Mouse (Mus musculus) myocyte (in vitro differentiated cells): ENCODE results near the gene Plin1. TPM values are rescaled to one million over a fixed set of nuclear protein-coding genes. Genes with fewer than 3 reads are reported as not detected.

ENCODE experiments used
- H3K27me3 ChIP-seq: one replicate; pipeline ENCODE4 v1.6.1; 2011; ENCODE audit not compliant: control insufficient read depth, insufficient read depth, insufficient read length
- H3K36me3 ChIP-seq: one replicate; pipeline ENCODE4 v1.6.1; 2011; ENCODE audit not compliant: control insufficient read depth, insufficient read depth
- H3K4me2 ChIP-seq: one replicate; pipeline ENCODE4 v1.6.1; 2011; ENCODE audit warnings: low read depth, control low read depth
- H3K4me3 ChIP-seq: one replicate; pipeline ENCODE4 v1.5.1; 2011; ENCODE audit warnings: mild to moderate bottlenecking, control low read depth, moderate library complexity
- H3K79me2 ChIP-seq: one replicate; pipeline ENCODE4 v1.6.1; 2011; ENCODE audit not compliant: control insufficient read depth, insufficient read depth
- H3ac ChIP-seq: one replicate; pipeline ENCODE4 v1.6.1; 2011; ENCODE audit not compliant: control insufficient read depth, insufficient read length
- CEBPB ChIP-seq: IDR thresholded peaks from 2 replicates; pipeline ENCODE4 v1.6.1; 2011; ENCODE audit warnings: mild to moderate bottlenecking, moderate library complexity; ENCODE audit not compliant: poor library complexity, insufficient read depth, severe bottlenecking
- E2F4 ChIP-seq: IDR thresholded peaks from one replicate; pipeline ENCODE4 v1.6.1; 2011; ENCODE audit warnings: mild to moderate bottlenecking, control low read depth, moderate library complexity; ENCODE audit not compliant: insufficient read depth
- MAX ChIP-seq: IDR thresholded peaks from one replicate; pipeline ENCODE4 v1.6.1; 2011; ENCODE audit warnings: low read depth, mild to moderate bottlenecking, control low read depth
- MYOD1 ChIP-seq, 3 experiments: IDR thresholded peaks; one replicate each; pipeline ENCODE4 v1.6.1; 2011; ENCODE audit warnings: control low read depth in 2 of 3, low read depth in 2 of 3, mild to moderate bottlenecking in 2 of 3, moderate library complexity in 1 of 3; ENCODE audit not compliant: insufficient read length in 2 of 3, control insufficient read depth in 1 of 3
- MYOG ChIP-seq, 3 experiments: IDR thresholded peaks; one replicate each; pipeline ENCODE4 v1.6.1; 2011; ENCODE audit warnings: control low read depth in 2 of 3, low read depth in 2 of 3, mild to moderate bottlenecking in 2 of 3; ENCODE audit not compliant: insufficient read length in 2 of 3, control insufficient read depth in 1 of 3, insufficient read depth in 1 of 3
- POLR2A ChIP-seq: IDR thresholded peaks from one replicate; pipeline ENCODE4 v1.6.1; 2011; ENCODE audit warnings: low read depth, mild to moderate bottlenecking, control low read depth, moderate library complexity; ENCODE audit not compliant: insufficient read length
- POLR2AphosphoS2 ChIP-seq: IDR thresholded peaks from one replicate; pipeline ENCODE4 v1.6.1; 2011; ENCODE audit warnings: low read depth, control low read depth; ENCODE audit not compliant: insufficient read length
- REST ChIP-seq: IDR thresholded peaks from one replicate; pipeline ENCODE4 v1.6.1; 2011; ENCODE audit warnings: mild to moderate bottlenecking, control low read depth, moderate library complexity; ENCODE audit not compliant: insufficient read depth, insufficient read length
- SRF ChIP-seq: IDR thresholded peaks from one replicate; pipeline ENCODE4 v1.6.1; 2011; ENCODE audit warnings: low read depth; ENCODE audit not compliant: control insufficient read depth, insufficient read length
- TCF12 ChIP-seq: IDR thresholded peaks from one replicate; pipeline ENCODE4 v1.6.1; 2011; ENCODE audit warnings: mild to moderate bottlenecking, control low read depth; ENCODE audit not compliant: poor library complexity, insufficient read depth, severe bottlenecking
- TCF3 ChIP-seq: IDR thresholded peaks from one replicate; pipeline ENCODE4 v1.6.1; 2011; ENCODE audit warnings: low read depth, control low read depth; ENCODE audit not compliant: insufficient read length
- USF1 ChIP-seq: IDR thresholded peaks from one replicate; pipeline ENCODE4 v1.6.1; 2011; ENCODE audit warnings: low read depth, mild to moderate bottlenecking, control low read depth, moderate library complexity
- polyA plus RNA-seq: library from polyadenylated mRNA; unstranded; fragments of >200 nt; fragmentation: generic; extraction: Trizol; gene quantifications from one replicate; pipeline ENCODE4 v1.2.1, GENCODE M21; 2012; ENCODE audit warnings: missing spikeins

Gene Plin1
- polyA plus RNA-seq, 1 experiment = not detected

GRCm38 (mm10) chr7:79710130-79710607 is 22.5 kb downstream of the Plin1 start:
- Histone ChIP-seq H3K4me2 (no peak overlapping the region), H3ac (no peak overlapping the region), H3K4me3 (no peak overlapping the region), H3K36me3 (no peaks in the 10 kb centered on the region), H3K79me2 (no peaks in the 10 kb centered on the region), H3K27me3 (no peaks in the 10 kb centered on the region)
- TF ChIP-seq REST (no peak), MYOG (IDR thresholded peaks at IDR 0.05; ENCODE audit: control insufficient read depth in 1 of 3, insufficient read depth in 1 of 3, insufficient read length in 2 of 3, low read depth in 2 of 3) (no peak), MAX (no peak), E2F4 (no peak), USF1 (no peak), CEBPB (no peak), POLR2AphosphoS2 (no peak), MYOD1 (IDR thresholded peaks at IDR 0.05; ENCODE audit: control insufficient read depth in 1 of 3, insufficient read length in 2 of 3, low read depth in 2 of 3) (no peak), TCF12 (no peak), POLR2A (no peak), SRF (no peak), TCF3 (no peak)

GRCm38 (mm10) chr7:79705210-79705609 is 27.5 kb downstream of the Plin1 start:
- Histone ChIP-seq H3K4me2 (no peak overlapping the region), H3K27me3 (no peaks in the 10 kb centered on the region), H3K4me3 (no peak overlapping the region), H3K79me2 (no peaks in the 10 kb centered on the region), H3K36me3 (peaks cover 3% of the 10 kb centered on the region), H3ac (no peak overlapping the region)
- TF ChIP-seq SRF (no peak), USF1 (no peak), MYOD1 (IDR thresholded peaks at IDR 0.05; ENCODE audit: control insufficient read depth in 1 of 3, insufficient read length in 2 of 3, low read depth in 2 of 3) (no peak), POLR2AphosphoS2 (no peak), TCF12 (no peak), TCF3 (no peak), REST (no peak), MYOG (IDR thresholded peaks at IDR 0.05; ENCODE audit: control insufficient read depth in 1 of 3, insufficient read depth in 1 of 3, insufficient read length in 2 of 3, low read depth in 2 of 3) (no peak), POLR2A (no peak), CEBPB (no peak), MAX (no peak), E2F4 (no peak)

- Histone ChIP-seq H3K27me3 (no peaks in the 10 kb centered on the region), H3K4me2 (no peak overlapping the region), H3ac (no peak overlapping the region), H3K79me2 (no peaks in the 10 kb centered on the region), H3K36me3 (peaks cover 6% of the 10 kb centered on the region), H3K4me3 (no peak overlapping the region)
- TF ChIP-seq CEBPB (no peak), MYOG (IDR thresholded peaks at IDR 0.05; ENCODE audit: control insufficient read depth in 1 of 3, insufficient read depth in 1 of 3, insufficient read length in 2 of 3, low read depth in 2 of 3) (no peak), SRF (no peak), E2F4 (no peak), MAX (no peak), REST (no peak), POLR2A (no peak), USF1 (no peak), TCF12 (no peak), POLR2AphosphoS2 (no peak), MYOD1 (IDR thresholded peaks at IDR 0.05; ENCODE audit: control insufficient read depth in 1 of 3, insufficient read length in 2 of 3, low read depth in 2 of 3) (no peak), TCF3 (no peak)
Observed at GRCm38 (mm10) chr7:79702755-79703154, 29.9 kb downstream of the Plin1 start.

- TF ChIP-seq REST (no peak), MAX (no peak), CEBPB (no peak), USF1 (no peak), TCF12 (no peak), TCF3 (no peak), POLR2A (no peak), E2F4 (no peak), MYOG (IDR thresholded peaks at IDR 0.05; ENCODE audit: control insufficient read depth in 1 of 3, insufficient read depth in 1 of 3, insufficient read length in 2 of 3, low read depth in 2 of 3) (no peak), MYOD1 (IDR thresholded peaks at IDR 0.05; ENCODE audit: control insufficient read depth in 1 of 3, insufficient read length in 2 of 3, low read depth in 2 of 3) (no peak), POLR2AphosphoS2 (no peak), SRF (no peak)
- peaks cover 10% of the 10 kb centered on the region for H3K36me3 ChIP-seq
- H3K4me2 ChIP-seq = no peak overlapping the region
- no peaks in the 10 kb centered on the region for H3K79me2 ChIP-seq
- no peak overlapping the region for H3K4me3 ChIP-seq
- H3ac ChIP-seq = no peak overlapping the region
- H3K27me3 ChIP-seq = no peaks in the 10 kb centered on the region
Observed at GRCm38 (mm10) chr7:79696495-79696894, 36.2 kb downstream of the Plin1 start.
